Mouse (Mus musculus) forebrain, postnatal 0 days (tissue): ENCODE measurements around the gene Cdkn2a. TPM values are rescaled to one million over a fixed set of nuclear protein-coding genes. Genes with fewer than 3 reads are reported as not detected.

Experiments
- ATAC-seq: fragments of 200-750 bp; cut with Nextera tagmentation; 2 replicates; pipeline ENCODE4 v1.8.0; 2017; ENCODE audit warnings: mild to moderate bottlenecking, moderate library complexity
- DNase-seq: peaks from one replicate; pipeline ENCODE4 v3.0.0-alpha.2; 2015
- H3K27ac ChIP-seq: fragments of 300-500 bp; sonication (generic); 2 replicates; pipeline ENCODE4 v1.5.1; 2014; ENCODE audit warnings: low read depth, mild to moderate bottlenecking, antibody characterized with exemption, low read length, moderate library complexity, mixed read lengths
- H3K27me3 ChIP-seq: fragments of 300-500 bp; sonication (generic); 2 replicates; pipeline ENCODE4 v1.6.1; 2014; ENCODE audit warnings: mild to moderate bottlenecking, low read length, mixed read lengths; ENCODE audit not compliant: insufficient read depth
- H3K36me3 ChIP-seq: fragments of 300-500 bp; sonication (generic); 2 replicates; pipeline ENCODE4 v1.6.1; 2014; ENCODE audit warnings: mild to moderate bottlenecking, moderate library complexity; ENCODE audit not compliant: insufficient read depth
- H3K4me1 ChIP-seq: fragments of 300-500 bp; sonication (generic); 2 replicates; pipeline ENCODE4 v1.6.1; 2014; ENCODE audit warnings: antibody characterized with exemption; ENCODE audit not compliant: insufficient read depth
- H3K4me2 ChIP-seq: fragments of 300-500 bp; sonication (generic); 2 replicates; pipeline ENCODE4 v1.6.1; 2014; ENCODE audit warnings: low read depth, mild to moderate bottlenecking, moderate library complexity
- H3K4me3 ChIP-seq: fragments of 300-500 bp; sonication (generic); 2 replicates; pipeline ENCODE4 v1.5.1; 2014; ENCODE audit warnings: low read depth, low read length, mixed read lengths
- H3K9ac ChIP-seq: fragments of 300-500 bp; sonication (generic); 2 replicates; pipeline ENCODE4 v1.6.1; 2014; ENCODE audit warnings: mild to moderate bottlenecking
- H3K9me3 ChIP-seq: fragments of 300-500 bp; sonication (generic); 2 replicates; pipeline ENCODE4 v1.6.1; 2016; ENCODE audit warnings: low read length
- CTCF ChIP-seq: sonication (generic); IDR thresholded peaks from 2 replicates; pipeline ENCODE4 v1.5.1; 2016; ENCODE audit warnings: antibody characterized with exemption, control low read depth, low read depth
- WGBS: fragments of 180-500 bp; shearing (Covaris S2); extraction: QIAGEN DNeasy Blood & Tissue Kit; methylation state at CpG from one replicate; pipeline ENCODE4 v1.1.7; 2014; 5-methylcytosine and 5-hydroxymethylcytosine counted together
- polyA plus RNA-seq: library from polyadenylated mRNA; unstranded; fragments of >200 nt; fragmentation: Nextera tagmentation; extraction: Ambion mirVana; gene quantifications from 2 replicates; pipeline ENCODE4 v1.2.1, GENCODE M21; 2015
- total RNA-seq: library from RNA; depleted of rRNA; stranded (reverse); fragments of >200 nt; gene quantifications from 2 replicates; pipeline ENCODE4 v1.2.3, GENCODE M21; 2014

The Cdkn2a gene
- total and polyA plus RNA-seq, 2 experiments from 2014 or later = not detected

- H3K4me3 ChIP-seq = no peak overlapping the region
- no peak overlapping the region for H3K27ac ChIP-seq
- no peaks in the 10 kb centered on the region for H3K4me1 ChIP-seq
- ATAC-seq = no peak
- H3K4me2 ChIP-seq = no peak overlapping the region
- WGBS = 9% methylated on average over 3 of the region's 3 CpGs
- H3K9me3 ChIP-seq = no peaks in the 10 kb centered on the region
- TF ChIP-seq CTCF = no peak
- DNase-seq = no peak
- H3K36me3 ChIP-seq = no peaks in the 10 kb centered on the region
- peaks cover 93% of the 10 kb centered on the region for H3K27me3 ChIP-seq
- H3K9ac ChIP-seq = no peak overlapping the region
Measured at GRCm38 (mm10) chr4:89305691-89306090, 11.2 kb upstream of the Cdkn2a start.

- TF ChIP-seq CTCF = no peak
- under 1% methylated on average over 14 of the region's 14 CpGs for WGBS
- H3K36me3 ChIP-seq = no peaks in the 10 kb centered on the region
- H3K4me2 ChIP-seq = no peak overlapping the region
- H3K9me3 ChIP-seq = no peaks in the 10 kb centered on the region
- H3K4me3 ChIP-seq = no peak overlapping the region
- DNase-seq = no peak
- peaks cover 90% of the 10 kb centered on the region for H3K27me3 ChIP-seq
- no peak overlapping the region for H3K27ac ChIP-seq
- ATAC-seq = no peak
- H3K4me1 ChIP-seq = no peaks in the 10 kb centered on the region
- H3K9ac ChIP-seq = no peak overlapping the region
Measured at GRCm38 (mm10) chr4:89303281-89303995, 9.0 kb upstream of the Cdkn2a start.

- 0% methylated on average over 1 of the region's 1 CpGs for WGBS
- Histone ChIP-seq H3K4me3 (no peak overlapping the region), H3K4me1 (no peaks in the 10 kb centered on the region), H3K27me3 (peaks cover 88% of the 10 kb centered on the region), H3K27ac (no peak overlapping the region), H3K36me3 (no peaks in the 10 kb centered on the region), H3K4me2 (no peak overlapping the region), H3K9me3 (no peaks in the 10 kb centered on the region), H3K9ac (no peak overlapping the region)
- no peak for TF ChIP-seq CTCF
- ATAC-seq (no peak), DNase-seq (no peak)
Measured at GRCm38 (mm10) chr4:89302129-89302528, 7.7 kb upstream of the Cdkn2a start.

- H3K9ac ChIP-seq = no peak overlapping the region
- no peak overlapping the region for H3K4me2 ChIP-seq
- H3K36me3 ChIP-seq = no peaks in the 10 kb centered on the region
- DNase-seq = no peak
- H3K27me3 ChIP-seq = peaks cover 88% of the 10 kb centered on the region
- no peak overlapping the region for H3K27ac ChIP-seq
- H3K4me3 ChIP-seq = no peak overlapping the region
- ATAC-seq = no peak
- H3K9me3 ChIP-seq = no peaks in the 10 kb centered on the region
- 5% methylated on average over 2 of the region's 2 CpGs for WGBS
- TF ChIP-seq CTCF = no peak
- 0 out of 2 replicates have a peak, but pooled peaks cover 3% of the 10 kb centered on the region for H3K4me1 ChIP-seq
Measured at GRCm38 (mm10) chr4:89299721-89300120, 5.3 kb upstream of the Cdkn2a start.

GRCm38 (mm10) chr4:89295441-89296220, 1.2 kb upstream of the Cdkn2a start:
- WGBS = 4% methylated on average over 31 of the region's 31 CpGs
- ATAC-seq = no peak
- Histone ChIP-seq H3K27me3 (peaks cover 90% of the 10 kb centered on the region), H3K4me3 (peak overlapping the region; percentile 53), H3K27ac (no peak overlapping the region), H3K36me3 (no peaks in the 10 kb centered on the region), H3K4me2 (peak overlapping the region; percentile 94), H3K9ac (peak overlapping the region; percentile 37; the same call in 1 of the 2 replicates), H3K9me3 (no peaks in the 10 kb centered on the region), H3K4me1 (0 out of 2 replicates have a peak, but pooled peaks cover 3% of the 10 kb centered on the region)
- DNase-seq = no peak
- TF ChIP-seq CTCF = no peak

- H3K36me3 ChIP-seq = no peaks in the 10 kb centered on the region
- peak overlapping the region; percentile 94 for H3K4me2 ChIP-seq
- H3K4me1 ChIP-seq = 0 out of 2 replicates have a peak, but pooled peaks cover 3% of the 10 kb centered on the region
- WGBS = under 1% methylated on average over 26 of the region's 26 CpGs
- H3K4me3 ChIP-seq = peak overlapping the region; percentile 53
- no peak for DNase-seq
- no peak overlapping the region for H3K27ac ChIP-seq
- H3K9ac ChIP-seq = 0 out of 2 replicates have a peak overlapping the region, but pooled peaks have one; percentile 37
- no peak; the same call in 1 of the 2 replicates for ATAC-seq
- peaks cover 90% of the 10 kb centered on the region for H3K27me3 ChIP-seq
- no peaks in the 10 kb centered on the region for H3K9me3 ChIP-seq
- no peak for TF ChIP-seq CTCF
Measured at GRCm38 (mm10) chr4:89294091-89294485, 365 bp downstream of the Cdkn2a start.

- H3K9me3 ChIP-seq = no peaks in the 10 kb centered on the region
- 0 out of 2 replicates have a peak, but pooled peaks cover 3% of the 10 kb centered on the region for H3K4me1 ChIP-seq
- no peak for TF ChIP-seq CTCF
- no peaks in the 10 kb centered on the region for H3K36me3 ChIP-seq
- no peak for ATAC-seq
- no peak overlapping the region for H3K9ac ChIP-seq
- no peak overlapping the region for H3K4me2 ChIP-seq
- H3K27me3 ChIP-seq = peaks cover 94% of the 10 kb centered on the region
- H3K27ac ChIP-seq = no peak overlapping the region
- WGBS = 15% methylated on average over 7 of the region's 7 CpGs
- H3K4me3 ChIP-seq = no peak overlapping the region
- DNase-seq = no peak
Measured at GRCm38 (mm10) chr4:89293516-89293915, 937 bp downstream of the Cdkn2a start.
